Mouse (Mus musculus) ovary, adult 18-20 months (tissue): ENCODE results near the gene Fhl3.

Source experiments
- DNase-seq: peaks from one replicate; pipeline ENCODE4 v3.0.0; 2022; ENCODE audit warnings: low spot score, mixed read lengths

Gene Fhl3

DNA sequence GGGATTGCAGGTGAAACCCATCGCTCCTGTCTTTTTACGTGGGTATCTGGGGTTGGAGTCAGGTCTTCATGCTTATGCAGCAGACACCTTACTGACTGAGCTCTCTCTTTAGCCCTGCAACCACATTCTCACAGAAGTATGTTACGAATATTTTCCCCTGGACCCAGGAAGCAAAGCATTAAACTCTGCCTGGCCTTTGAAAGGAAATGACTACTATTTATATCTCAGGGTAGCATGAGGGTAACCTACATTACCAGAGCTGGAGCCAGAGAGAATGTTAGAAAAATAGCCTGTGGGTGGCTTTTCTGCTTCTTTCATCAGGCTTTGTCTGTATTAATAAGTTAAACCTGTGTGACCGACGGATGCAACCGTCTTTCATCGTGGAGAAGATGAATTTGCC lies 55.0 kb downstream of the Fhl3 start:
- no peak for DNase-seq
